Mouse (Mus musculus) lung, adult 2 months (tissue): ENCODE measurements around the gene BC025920.

ENCODE experiments used
- CTCF ChIP-seq: fragments of 200-500 bp; IDR thresholded peaks from 2 replicates; pipeline ENCODE4 v1.5.1; 2011; ENCODE audit warnings: mild to moderate bottlenecking, low read length, control low read depth; ENCODE audit not compliant: insufficient read depth
- POLR2A ChIP-seq: fragments of 200-500 bp; IDR thresholded peaks from 2 replicates; pipeline ENCODE4 v1.6.1; 2011; ENCODE audit warnings: low read depth, mild to moderate bottlenecking, control low read depth, low read length, borderline replicate concordance; ENCODE audit errors: extremely low read depth

DNA sequence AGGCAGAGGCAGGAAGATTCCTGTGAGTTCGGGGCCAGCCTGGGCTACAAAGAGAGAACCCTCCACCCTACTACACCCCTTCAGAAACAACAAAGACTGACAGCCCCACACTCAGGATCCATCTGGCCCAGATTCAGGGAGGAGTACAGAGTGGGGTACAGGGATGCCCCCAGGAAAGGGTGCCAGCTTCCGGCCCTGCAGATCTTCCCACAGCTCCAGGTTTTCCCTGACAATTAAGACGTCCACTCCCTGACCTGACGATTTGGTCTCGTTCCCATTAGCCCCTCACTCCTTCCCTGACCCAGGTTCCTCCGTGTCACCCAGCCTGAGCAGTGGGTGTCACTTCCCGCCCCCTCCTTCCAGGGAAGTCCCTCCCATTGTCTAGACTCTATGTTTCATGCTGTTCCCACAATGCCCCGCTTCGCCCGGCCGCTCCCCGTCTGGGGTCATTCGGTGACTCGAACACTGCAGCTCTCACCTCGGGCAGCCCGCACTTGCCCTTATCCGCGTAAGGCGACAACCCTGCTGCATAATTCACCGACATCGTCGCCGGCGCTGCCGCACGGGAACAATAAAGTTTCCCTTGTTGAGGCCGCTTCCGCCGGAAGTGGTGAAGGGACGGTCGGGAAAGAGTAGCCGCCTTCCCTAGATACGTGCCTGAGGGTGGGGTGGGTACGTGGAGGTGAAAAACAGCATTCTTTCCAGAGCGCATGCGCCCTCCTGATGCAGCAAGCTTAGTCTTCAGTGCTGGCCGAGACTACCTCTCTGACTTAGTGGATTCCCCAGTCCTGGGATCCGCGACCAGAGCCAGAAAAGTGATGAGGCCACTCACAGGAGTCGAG lies 21.1 kb downstream of the BC025920 start, which contains the start of gene Sirt6:
- TF ChIP-seq POLR2A (peak; percentile 97; the same call in 1 of the 2 replicates), CTCF (no peak)
